Mouse (Mus musculus) liver, adult (tissue): Measurements from ENCODE around the gene Mtfr2.

Source experiments
- GATA4 ChIP-seq: IDR thresholded peaks from 2 replicates; pipeline ENCODE4 v1.6.1; 2014; ENCODE audit warnings: mild to moderate bottlenecking, low read length; ENCODE audit not compliant: insufficient replicate concordance

Gene Mtfr2

DNA sequence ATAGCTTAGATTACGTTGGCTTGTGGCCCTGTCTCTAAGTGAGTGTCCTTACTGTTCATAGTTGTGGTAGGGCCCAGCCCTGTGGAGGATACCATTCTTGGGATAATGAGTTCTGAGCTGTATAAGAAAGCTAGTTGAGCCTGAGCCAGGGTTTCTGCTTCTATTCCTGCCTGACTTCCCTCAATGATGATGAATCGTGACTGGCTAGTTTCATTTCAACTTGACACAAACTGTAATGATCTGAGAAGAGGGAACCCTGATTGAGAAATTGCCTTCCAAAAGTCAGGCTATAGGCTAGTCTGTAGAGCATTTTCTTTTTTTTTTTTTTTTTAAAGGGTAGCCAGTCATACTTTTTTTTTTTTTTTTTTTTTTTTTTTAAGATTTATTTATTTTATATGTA is 1.3 kb downstream of the Mtfr2 start:
- no peak for TF ChIP-seq GATA4

DNA sequence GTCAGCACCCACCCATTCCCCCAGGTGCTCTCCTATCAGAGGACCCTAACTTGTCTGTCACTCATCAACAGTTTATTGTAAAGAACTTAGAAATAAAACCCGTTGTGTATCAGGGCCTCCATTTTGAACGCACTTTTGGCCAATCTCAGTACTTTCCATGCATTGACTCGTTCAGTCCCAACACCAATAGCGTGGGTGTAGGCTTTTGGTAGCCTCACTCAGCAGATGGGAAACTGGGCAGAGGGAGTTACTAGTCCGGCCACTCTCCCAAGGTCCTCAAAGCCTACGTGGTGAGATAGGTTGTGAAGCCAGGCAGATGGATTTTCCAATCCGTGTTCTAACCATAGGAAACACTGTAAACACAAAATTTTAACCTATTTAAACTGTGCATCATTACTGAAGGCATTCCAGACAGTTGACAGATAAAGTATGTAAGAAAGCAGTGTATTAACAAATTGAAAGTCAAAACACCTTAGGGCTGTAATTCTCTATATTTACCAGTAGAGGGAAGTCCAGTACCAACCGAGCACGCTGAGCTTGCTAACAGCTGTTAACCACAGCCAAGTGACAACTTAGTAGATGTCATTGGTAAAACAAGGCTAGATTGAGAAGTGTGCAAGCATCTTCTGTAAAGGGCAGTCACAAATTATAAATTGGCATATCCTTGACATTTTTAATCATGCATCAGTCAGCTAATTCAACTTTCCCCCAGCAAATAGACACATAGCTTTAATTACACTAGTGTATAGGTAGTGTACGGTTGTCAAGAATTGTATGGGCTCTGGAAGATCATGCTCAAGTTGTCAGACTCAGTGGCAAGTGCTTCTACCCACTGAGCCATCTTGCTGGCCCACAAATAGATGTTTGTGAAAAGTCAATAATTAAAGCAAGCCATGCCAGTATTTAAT is 14.2 kb downstream of the Mtfr2 start:
- TF ChIP-seq GATA4 = no peak

DNA sequence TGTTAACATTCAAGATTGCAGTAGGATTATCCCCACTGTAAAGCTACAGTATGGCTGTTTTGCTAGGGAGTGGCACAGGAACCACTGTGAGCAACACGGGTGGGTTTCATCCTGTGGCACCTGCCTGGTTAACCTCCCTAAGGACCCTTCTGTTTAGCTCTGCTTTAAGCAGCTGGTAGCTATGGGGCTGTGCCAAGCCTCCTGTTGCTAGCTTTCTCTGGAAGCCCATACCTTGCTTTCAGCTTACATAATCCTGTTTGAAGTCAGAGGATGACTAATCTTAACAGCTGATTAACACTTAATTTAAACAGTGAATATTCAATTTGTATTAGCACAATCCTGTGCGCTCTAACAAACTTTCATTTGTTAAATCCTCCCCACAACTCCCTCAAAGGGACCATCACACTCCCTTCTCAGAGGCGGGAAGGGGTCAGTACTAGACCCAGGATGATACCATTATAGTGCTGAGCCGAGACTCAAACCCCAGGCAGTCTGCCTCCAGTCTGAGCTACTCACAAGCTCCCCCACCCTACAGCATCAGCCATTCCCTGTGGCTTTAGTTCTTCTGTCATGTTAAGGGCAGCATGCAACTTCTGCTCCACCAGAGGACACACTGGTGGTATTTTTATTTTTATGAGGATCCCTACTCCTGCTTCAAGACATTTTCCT is 15.0 kb downstream of the Mtfr2 start:
- no peak for TF ChIP-seq GATA4

DNA sequence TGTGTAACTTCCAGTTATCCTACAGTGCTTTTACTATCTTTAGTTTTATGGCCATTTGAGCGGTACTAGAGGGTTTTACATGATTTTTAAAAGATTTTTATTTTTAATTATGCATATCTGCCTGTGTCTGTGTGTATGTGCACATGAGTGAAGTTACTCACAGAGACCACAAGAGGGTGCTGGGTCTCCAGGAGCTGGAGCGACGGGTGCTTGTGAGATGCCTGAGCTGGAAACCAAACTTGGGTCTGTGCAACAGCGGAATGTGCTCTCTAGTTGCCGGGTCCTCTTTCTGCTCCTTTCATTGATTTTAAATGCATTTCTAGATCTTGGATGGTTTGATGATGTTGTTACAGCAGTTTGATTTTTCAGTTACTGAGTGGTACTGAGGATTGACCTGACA is 24.5 kb downstream of the Mtfr2 start:
- TF ChIP-seq GATA4 = no peak

DNA sequence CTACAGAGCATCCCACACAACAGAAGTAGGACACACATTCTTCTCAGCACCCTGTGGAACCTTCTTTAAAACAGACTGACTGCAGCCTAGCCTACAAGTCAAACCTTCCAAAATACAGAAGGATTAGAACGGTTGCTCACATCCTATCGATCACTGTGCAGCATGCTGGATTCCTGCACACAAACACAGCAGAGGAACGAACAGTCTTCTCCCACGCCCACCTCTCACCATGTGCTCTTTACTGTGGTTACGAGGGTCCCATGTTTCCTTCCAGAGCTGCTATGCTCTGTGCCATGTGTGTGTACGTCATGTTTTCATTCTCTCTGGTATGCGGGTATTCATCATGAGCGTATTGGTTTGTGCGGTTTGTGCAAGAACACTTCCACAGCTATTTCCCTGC is 30.1 kb downstream of the Mtfr2 start:
- TF ChIP-seq GATA4 = no peak

DNA sequence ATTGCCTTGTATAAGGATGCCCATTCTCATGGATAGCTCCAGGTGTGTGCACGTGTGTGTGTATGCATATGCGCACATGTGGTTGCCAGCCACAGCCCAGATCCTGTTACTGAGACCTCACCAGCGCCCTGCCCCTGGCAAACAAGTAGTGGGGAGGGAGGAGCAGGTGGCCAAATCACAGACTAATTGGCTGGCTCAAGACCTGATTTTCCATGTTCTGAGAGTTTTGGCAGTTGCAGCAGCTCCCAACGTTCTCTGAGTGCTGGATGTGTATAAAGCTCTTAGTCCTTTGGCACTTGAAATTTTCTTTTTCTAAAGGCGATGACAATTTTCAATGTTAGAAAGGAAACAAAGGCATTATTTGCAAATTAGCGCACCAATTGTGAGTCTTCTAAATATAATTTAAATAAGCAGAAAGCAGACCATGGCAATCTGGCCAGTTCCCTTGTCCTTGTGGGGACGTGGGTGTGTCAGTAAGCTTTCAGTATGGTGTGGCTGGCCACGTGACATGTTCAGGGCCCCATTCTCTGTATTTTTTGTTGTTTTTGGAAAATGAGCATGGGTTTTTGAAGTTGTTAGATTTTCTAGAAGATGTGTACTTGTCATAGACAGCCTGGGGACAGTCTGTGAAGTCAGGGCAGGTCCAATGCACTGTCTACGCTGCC is 31.6 kb downstream of the Mtfr2 start:
- no peak for TF ChIP-seq GATA4

DNA sequence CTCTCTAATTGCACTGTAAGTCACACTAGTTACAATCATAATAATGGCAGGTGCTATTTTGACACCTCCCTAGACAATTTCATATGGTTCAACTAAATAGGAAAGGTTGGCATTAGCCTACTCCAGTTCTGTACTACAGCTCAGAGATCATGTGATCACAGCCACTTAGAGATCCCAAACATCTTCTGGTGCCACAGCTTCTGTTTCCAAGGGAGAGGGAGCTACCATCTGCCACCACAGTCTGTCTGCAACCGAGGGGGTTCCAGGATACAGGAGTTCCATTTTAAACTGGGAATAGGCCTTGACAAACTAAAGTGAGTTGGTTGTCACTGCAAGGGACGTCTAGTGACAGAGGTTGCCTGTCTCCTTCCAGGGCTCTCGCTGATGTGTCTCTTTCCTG is 33.2 kb downstream of the Mtfr2 start:
- TF ChIP-seq GATA4 = no peak

DNA sequence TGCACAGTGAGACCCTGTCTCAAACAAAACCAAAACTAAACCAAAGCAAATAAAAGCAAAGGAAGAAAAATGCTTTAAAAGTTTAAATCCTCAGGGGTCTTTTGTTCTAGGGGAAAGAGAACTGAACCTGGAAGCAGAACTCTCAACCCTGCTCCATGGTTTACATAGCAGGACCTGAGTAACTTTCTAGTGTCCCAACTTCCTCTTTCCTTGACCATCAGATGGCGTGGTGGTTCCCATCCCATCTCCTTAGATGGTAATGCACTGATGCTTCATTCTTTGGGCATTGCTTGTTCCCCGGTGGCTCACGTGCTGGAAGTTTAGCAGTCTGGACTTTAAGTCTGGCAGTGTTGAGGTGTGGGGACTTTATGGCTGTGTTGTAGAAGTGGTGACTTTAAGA is 33.8 kb downstream of the Mtfr2 start:
- TF ChIP-seq GATA4 = no peak

DNA sequence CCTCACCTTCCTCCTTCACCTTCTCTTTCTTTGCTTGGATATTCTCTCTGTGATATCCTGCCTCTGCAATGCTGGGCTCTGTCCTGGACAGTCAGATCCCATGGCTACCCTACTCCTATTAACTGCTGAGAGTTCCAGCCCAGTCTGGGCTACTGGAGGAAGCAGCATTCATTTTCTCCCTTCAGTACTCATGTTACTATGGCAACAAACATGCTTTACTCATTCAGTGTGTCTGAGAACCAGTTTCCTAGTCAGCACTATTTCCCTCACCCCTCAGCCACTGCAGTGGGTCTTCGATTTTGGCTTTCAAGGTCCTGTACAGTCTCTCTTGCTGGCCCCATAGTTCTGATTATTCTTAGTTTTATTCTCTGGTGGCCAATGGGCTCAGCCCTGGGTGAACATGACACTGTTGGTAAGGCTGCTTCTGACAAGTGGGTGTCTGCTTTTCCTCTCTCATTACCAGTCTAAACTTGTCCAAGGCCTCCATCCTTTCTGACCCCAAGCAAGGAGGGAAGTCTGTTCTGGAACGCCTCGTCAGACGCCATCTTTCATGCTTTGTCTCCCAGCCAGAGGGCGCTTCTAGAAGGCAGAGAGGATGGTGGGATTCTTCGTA is 35.3 kb downstream of the Mtfr2 start:
- no peak for TF ChIP-seq GATA4

DNA sequence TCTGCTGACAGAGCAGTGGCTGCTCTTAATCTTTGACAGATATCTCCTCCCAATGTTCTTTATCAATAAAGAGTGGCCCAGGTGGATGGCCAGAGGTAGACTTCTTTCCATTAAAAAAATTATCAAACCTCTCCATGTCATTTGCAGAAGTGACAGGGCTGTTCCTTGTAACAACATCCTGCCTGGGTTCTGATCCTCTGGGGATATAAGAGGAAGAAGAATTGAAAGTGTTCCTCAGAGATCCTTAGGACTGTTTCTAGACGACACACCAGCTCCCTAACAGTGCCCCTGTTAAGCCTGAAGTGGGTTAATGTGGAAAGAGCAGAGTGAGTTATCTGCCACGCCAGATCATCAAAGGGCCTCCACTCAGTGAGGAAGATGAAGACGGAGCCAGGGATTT is 43.0 kb downstream of the Mtfr2 start:
- no peak for TF ChIP-seq GATA4

DNA sequence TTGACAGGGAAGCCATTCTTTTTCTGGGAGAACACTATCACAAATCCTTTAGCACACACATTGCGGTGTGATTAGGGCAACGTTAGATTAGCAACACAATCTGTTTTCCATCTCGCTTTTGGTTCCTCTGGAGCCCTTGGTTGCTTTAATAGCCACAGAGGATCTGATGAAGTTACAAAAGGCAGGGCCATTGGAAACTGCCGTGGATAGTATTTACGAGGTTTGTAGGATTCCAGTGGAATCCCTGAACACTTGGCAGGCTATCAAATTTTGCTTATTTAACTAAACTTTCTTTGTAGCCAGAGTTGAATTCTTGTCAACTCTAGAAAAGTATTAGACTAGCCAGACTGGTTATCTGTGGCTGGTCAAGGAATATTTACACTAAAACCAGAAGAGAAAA is 47.2 kb downstream of the Mtfr2 start:
- no peak for TF ChIP-seq GATA4

DNA sequence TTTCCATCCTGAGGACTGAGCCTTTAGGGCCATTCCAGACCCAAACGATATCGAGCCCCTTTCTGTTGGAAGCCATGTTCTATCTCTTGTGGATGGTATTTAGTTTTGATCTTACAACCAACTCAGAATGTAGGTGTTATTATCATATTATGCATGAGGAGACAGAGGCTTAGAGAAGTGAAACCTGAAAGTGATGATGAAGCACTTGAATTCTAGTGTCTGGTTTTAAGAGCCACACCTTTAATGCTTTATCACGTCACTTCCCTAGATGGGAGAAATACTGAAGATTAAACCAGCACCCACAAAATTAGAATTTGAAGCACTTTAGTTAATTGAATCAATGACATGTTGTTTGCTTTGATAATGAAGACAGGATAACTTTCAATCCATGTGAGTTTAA is 48.2 kb downstream of the Mtfr2 start:
- TF ChIP-seq GATA4 = no peak

DNA sequence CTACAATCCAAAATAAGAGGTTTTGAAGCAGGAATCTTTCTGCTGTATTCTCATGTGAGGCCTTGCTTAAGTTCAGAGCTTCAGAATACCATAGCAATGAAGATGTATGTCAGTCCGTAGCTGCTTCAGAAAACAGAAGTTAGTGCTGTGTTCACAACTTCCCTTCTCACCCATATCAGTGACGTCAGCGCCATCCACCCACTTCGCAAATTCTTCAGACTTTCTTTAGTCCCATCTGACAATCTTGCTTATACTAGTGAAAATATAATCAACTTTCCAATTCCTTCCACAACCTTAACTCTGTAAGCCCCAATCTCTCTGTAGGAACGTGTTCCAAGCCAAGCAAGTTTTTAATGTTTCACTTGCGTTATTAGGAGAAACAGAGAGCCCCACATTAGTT is 50.7 kb downstream of the Mtfr2 start:
- TF ChIP-seq GATA4 = no peak

DNA sequence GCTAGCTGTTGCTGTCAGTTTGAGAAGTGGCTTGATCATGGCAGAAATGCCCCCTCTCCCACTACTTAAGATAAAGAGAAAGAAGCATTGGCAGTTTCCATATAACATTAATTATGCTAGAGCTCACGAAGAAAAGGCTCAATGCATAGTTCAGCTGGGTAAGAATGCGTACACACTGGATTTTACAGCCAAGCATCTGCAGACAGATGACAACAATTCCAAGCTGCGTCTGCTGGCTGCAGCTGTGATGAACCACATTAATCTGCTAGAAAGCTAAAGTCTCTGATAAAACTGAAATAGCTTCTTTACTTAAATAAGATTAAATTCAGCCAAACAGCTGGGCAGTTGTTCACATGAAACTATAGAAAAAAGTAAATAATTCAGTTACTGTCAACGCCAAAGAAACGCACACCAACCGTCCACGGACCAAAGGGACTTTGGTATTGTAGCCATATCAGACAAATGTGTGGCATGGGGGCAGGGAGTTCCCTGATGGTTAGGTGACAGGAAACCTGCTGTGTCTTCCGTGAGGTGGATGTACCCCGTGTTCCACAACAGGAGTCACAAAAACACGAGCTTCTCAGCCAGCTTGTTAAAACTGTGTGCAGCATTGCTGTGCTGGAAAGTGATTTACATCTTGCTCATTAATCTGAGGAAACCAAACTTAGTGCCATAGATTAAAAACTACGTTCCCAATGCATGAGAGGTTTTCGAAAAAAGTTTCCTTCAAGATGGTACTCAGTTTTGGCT is 51.2 kb downstream of the Mtfr2 start:
- no peak for TF ChIP-seq GATA4

DNA sequence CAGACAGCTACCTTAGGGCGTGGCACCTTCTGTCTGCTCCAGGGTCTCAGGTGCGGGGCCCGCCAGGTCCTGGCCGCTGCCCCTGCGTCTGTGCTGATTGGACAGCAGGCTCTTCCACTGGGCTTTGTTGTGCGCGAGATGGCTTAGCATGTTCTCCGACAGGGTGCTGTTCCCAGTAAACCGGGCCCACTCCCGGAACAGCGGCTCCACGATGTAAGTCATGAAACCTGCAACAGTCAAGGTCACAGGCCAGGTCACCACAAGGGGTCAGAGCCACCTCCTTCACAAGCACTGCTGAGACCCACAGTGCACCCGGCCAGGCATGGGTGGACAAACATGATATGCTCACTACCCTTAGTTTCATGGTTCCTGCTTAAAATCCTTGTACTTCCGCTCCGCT is 52.8 kb downstream of the Mtfr2 start:
- no peak for TF ChIP-seq GATA4

DNA sequence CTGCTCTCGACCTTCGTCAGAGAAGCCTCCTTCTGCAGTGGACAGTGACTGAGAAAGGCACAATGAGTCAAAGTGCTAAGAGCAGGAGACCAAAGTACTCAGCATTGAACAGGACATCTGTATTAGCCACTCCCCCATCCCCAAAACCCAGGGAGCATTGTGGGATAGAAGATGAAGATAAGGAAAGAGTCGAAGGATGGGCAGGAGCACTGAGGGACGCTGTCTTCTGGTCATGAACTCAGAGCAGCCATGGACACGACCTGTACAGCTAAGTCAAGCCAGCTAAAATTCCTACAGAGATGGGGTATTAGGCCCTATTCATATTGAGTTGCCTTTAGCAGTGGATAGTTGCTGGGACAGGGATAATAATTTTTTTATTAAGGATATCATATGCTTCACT is 55.4 kb downstream of the Mtfr2 start:
- TF ChIP-seq GATA4 = no peak

DNA sequence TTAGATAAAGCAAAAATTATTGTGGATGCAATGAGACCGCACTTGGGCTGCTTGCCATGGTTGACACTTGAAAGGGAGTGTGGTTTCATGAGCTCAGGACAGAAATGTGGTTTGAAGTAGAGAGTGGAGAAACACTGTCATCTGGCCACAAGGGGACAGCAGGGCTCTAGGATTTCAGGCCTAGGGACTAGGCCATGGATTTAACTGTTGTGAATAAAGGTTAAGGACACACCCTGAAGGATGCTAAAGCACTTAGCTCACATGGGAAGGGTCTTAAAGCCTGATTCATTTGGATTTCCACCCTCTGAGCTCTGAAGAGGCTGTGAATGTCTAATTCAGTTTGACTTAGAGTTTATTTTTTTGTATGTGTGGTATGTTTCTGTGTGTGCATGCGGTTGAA is 57.9 kb downstream of the Mtfr2 start:
- TF ChIP-seq GATA4 = no peak
